Mouse (Mus musculus): Measurements from ENCODE around the gene Asphd1. TPM values are rescaled to one million over a fixed set of nuclear protein-coding genes. Genes with fewer than 3 reads are reported as not detected.
A peak's percentile ranks its signal among the peaks of the same experiment; 100 is the strongest.

Gene Asphd1
- polyA plus RNA-seq, 1 experiment: 0.36 TPM

DNA sequence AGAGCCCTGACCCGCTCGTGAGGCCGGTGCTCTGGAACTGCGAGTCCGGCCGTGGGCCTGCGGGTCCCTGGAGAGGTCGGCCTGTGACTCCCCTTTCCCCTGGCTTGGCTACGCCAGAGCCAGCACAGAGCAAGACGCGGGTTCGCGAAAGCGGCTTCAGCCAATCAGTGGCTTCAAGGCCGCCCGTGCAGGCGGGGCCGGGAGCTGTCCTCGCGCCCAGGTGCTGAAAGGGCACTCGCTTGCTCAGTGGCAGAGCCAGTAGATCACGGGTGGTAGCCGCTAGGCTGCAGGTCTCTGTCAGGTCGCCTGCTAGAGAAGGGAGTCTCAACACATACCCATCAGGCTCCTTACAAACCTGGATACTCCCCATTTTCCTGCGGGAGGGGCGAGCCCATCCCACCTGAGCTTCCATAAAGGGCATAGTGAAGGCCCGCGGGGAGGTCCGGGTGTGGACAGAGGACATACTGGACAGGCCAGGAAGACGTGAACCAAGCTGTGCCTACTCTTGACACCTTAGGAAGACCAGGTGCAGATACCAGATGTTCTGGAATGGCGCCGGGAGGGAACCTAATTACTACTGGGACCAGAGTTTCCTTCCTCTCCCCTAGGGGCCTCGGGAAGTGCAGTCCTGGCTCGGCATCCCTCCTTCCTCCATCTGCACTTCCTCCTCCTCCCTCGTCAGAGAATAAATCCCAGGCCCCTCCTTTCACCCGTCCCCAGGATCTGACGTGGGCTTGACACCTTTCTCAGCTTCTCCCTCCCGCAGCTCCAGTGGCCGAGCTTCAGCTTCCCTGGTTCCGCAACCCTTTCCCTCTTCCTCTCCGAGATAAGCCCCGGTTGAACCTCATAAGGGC lies 638 bp upstream of the Asphd1 start, which contains the start of gene Sez6l2:
Sez6l2 (plus strand) TSS at position 771 of the 854 bp plus-strand sequence.
- no peak within 1 kb of the TSS for H3K27ac ChIP-seq (ENCODE audit: insufficient read depth, low read length)
- peak within 1 kb of the TSS; percentile 13 for H3K9ac ChIP-seq (ENCODE audit: low read depth, poor library complexity, severe bottlenecking)
- H3K4me3 ChIP-seq (ENCODE audit: low read depth, low read length): peak within 1 kb of the TSS; percentile 48
- H3K4me1 ChIP-seq (ENCODE audit: control insufficient read depth, insufficient read depth, low read length): no peaks in the 10 kb centered on the region
- no peaks in the 10 kb centered on the region for H3K36me3 ChIP-seq (ENCODE audit: control insufficient read depth, insufficient read depth, low read length, poor library complexity, severe bottlenecking)
- no peaks in the 10 kb centered on the region for H3K27me3 ChIP-seq (ENCODE audit: control insufficient read depth, insufficient read depth, low read length, poor library complexity, severe bottlenecking)
- TF ChIP-seq POLR2A (IDR thresholded peaks at IDR 0.05; ENCODE audit: insufficient read depth, low read length) (no peak), EP300 (IDR thresholded peaks at IDR 0.05; ENCODE audit: insufficient read depth, low read depth, low read length) (no peak), CTCF (IDR thresholded peaks at IDR 0.05; ENCODE audit: low read depth, low read length) (no peak)
- H3K9me3 ChIP-seq (replicated peaks; ENCODE audit: control insufficient read depth, insufficient read depth, low read length, poor library complexity, severe bottlenecking): no peaks in the 10 kb centered on the region

DNA sequence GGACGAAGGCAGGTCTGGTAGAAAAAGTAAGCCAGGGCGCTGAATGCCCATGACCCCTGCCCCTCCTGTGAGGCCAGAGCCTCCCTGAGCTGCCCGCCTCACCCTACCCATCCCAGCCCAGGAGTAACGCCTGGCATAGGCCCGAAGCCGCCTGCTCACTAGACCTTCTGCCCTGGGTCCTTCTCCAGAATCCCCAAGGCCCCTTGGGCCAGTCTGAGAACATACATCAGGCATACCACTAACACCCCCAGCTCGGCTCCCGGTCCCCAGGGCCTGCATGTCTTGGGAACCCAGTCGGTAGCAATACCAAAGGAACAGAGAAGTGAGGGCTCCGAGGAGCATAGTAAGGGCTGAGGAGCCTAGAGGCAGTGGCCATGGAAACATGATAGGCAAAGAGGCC lies 756 bp downstream of the Asphd1 start:
- TF ChIP-seq EP300 (IDR thresholded peaks at IDR 0.05; ENCODE audit: insufficient read depth, low read depth, low read length): no peak
- no peak for TF ChIP-seq CTCF (IDR thresholded peaks at IDR 0.05; ENCODE audit: low read depth, low read length)
- no peak for TF ChIP-seq POLR2A (IDR thresholded peaks at IDR 0.05; ENCODE audit: insufficient read depth, low read length)
- H3K36me3 ChIP-seq (ENCODE audit: control insufficient read depth, insufficient read depth, low read length, poor library complexity, severe bottlenecking): no peaks in the 10 kb centered on the region
- H3K4me3 ChIP-seq (ENCODE audit: low read depth, low read length): no peak overlapping the region
- H3K27me3 ChIP-seq (ENCODE audit: control insufficient read depth, insufficient read depth, low read length, poor library complexity, severe bottlenecking): no peaks in the 10 kb centered on the region
- H3K9me3 ChIP-seq (replicated peaks; ENCODE audit: control insufficient read depth, insufficient read depth, low read length, poor library complexity, severe bottlenecking): no peaks in the 10 kb centered on the region
- H3K27ac ChIP-seq (ENCODE audit: insufficient read depth, low read length): no peak overlapping the region
- H3K9ac ChIP-seq (ENCODE audit: low read depth, poor library complexity, severe bottlenecking): no peak overlapping the region
- H3K4me1 ChIP-seq (ENCODE audit: control insufficient read depth, insufficient read depth, low read length): no peaks in the 10 kb centered on the region

DNA sequence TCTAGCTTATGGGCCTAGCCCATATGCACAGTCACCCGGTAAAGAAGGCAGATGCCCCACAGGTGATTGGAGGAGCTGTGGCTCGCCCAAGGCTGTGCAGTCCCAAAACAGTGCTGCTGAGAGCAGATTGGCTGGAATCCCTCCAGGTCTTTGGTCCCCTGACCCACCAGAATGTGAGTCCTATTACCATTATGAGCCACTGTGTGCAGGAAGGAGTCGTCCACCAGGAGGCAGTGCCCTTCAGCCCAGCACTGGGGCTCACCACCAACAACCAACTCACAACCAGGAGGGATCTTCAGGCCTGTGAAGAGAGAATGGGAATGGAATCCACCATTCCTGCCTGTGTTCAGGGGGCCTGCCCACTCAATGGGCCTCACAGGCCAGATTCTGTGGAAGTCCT lies 2.9 kb downstream of the Asphd1 start:
- TF ChIP-seq EP300 (IDR thresholded peaks at IDR 0.05; ENCODE audit: insufficient read depth, low read depth, low read length): no peak
- TF ChIP-seq CTCF (IDR thresholded peaks at IDR 0.05; ENCODE audit: low read depth, low read length): peak; percentile 80
- no peaks in the 10 kb centered on the region for H3K36me3 ChIP-seq (ENCODE audit: control insufficient read depth, insufficient read depth, low read length, poor library complexity, severe bottlenecking)
- H3K9ac ChIP-seq (ENCODE audit: low read depth, poor library complexity, severe bottlenecking): no peak overlapping the region
- peaks cover 2% of the 10 kb centered on the region for H3K4me1 ChIP-seq (ENCODE audit: control insufficient read depth, insufficient read depth, low read length)
- no peak overlapping the region for H3K27ac ChIP-seq (ENCODE audit: insufficient read depth, low read length)
- H3K4me3 ChIP-seq (ENCODE audit: low read depth, low read length): no peak overlapping the region
- no peaks in the 10 kb centered on the region for H3K27me3 ChIP-seq (ENCODE audit: control insufficient read depth, insufficient read depth, low read length, poor library complexity, severe bottlenecking)
- H3K9me3 ChIP-seq (replicated peaks; ENCODE audit: control insufficient read depth, insufficient read depth, low read length, poor library complexity, severe bottlenecking): no peaks in the 10 kb centered on the region

DNA sequence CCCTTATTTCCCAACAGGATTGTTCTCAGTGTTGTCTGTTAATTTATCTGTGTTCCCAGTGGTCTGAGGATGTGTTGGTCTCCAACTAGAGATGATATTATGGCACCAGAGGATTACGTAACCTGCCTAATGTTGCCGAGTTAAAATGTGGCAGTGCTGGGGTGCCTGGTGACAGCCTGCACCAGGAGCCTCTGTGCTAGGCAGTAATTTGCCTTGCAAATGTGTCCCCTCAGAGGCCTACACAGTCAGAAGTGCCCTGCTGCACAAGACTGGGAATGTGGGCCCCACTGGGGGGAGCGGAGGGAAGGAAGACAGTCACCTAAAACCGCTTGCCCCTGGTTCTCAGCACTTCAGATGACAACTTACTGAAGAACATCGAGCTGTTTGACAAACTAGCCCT lies 7.6 kb downstream of the Asphd1 start:
- Histone ChIP-seq H3K27me3 (ENCODE audit: control insufficient read depth, insufficient read depth, low read length, poor library complexity, severe bottlenecking) (no peaks in the 10 kb centered on the region), H3K9ac (ENCODE audit: low read depth, poor library complexity, severe bottlenecking) (no peak overlapping the region), H3K36me3 (ENCODE audit: control insufficient read depth, insufficient read depth, low read length, poor library complexity, severe bottlenecking) (peaks cover 7% of the 10 kb centered on the region), H3K4me3 (ENCODE audit: low read depth, low read length) (no peak overlapping the region), H3K4me1 (ENCODE audit: control insufficient read depth, insufficient read depth, low read length) (peaks cover 4% of the 10 kb centered on the region), H3K9me3 (replicated peaks; ENCODE audit: control insufficient read depth, insufficient read depth, low read length, poor library complexity, severe bottlenecking) (no peaks in the 10 kb centered on the region), H3K27ac (ENCODE audit: insufficient read depth, low read length) (no peak overlapping the region)
- TF ChIP-seq POLR2A (IDR thresholded peaks at IDR 0.05; ENCODE audit: insufficient read depth, low read length): no peak
- TF ChIP-seq EP300 (IDR thresholded peaks at IDR 0.05; ENCODE audit: insufficient read depth, low read depth, low read length): no peak
- TF ChIP-seq CTCF (IDR thresholded peaks at IDR 0.05; ENCODE audit: low read depth, low read length): no peak

DNA sequence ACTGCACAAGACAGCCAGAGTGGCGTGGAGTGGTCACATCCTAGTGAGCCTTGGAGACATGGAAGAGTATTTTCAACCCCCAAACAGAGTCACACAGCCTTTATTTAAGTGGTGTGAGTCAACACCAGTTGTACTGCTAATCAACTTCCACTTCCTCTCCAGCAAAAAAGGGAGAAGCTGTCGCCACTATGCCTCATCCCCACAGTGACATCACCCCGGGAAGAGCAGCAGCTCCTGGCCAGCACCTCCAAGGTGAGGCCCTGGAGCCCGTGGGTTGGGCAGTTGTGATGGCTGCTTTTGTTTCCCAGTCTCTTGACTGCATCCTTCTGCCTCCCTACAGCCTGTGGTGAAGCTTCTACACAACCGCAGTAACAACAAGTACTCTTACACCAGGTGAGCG lies 8.2 kb downstream of the Asphd1 start:
- Histone ChIP-seq H3K27ac (ENCODE audit: insufficient read depth, low read length) (peak overlapping the region; percentile 12; the same call in 1 of the 2 replicates), H3K4me3 (ENCODE audit: low read depth, low read length) (no peak overlapping the region), H3K4me1 (ENCODE audit: control insufficient read depth, insufficient read depth, low read length) (peaks cover 4% of the 10 kb centered on the region), H3K9ac (ENCODE audit: low read depth, poor library complexity, severe bottlenecking) (no peak overlapping the region), H3K36me3 (ENCODE audit: control insufficient read depth, insufficient read depth, low read length, poor library complexity, severe bottlenecking) (peaks cover 11% of the 10 kb centered on the region), H3K9me3 (replicated peaks; ENCODE audit: control insufficient read depth, insufficient read depth, low read length, poor library complexity, severe bottlenecking) (no peaks in the 10 kb centered on the region), H3K27me3 (ENCODE audit: control insufficient read depth, insufficient read depth, low read length, poor library complexity, severe bottlenecking) (no peaks in the 10 kb centered on the region)
- TF ChIP-seq POLR2A (IDR thresholded peaks at IDR 0.05; ENCODE audit: insufficient read depth, low read length) (no peak), CTCF (IDR thresholded peaks at IDR 0.05; ENCODE audit: low read depth, low read length) (no peak), EP300 (IDR thresholded peaks at IDR 0.05; ENCODE audit: insufficient read depth, low read depth, low read length) (no peak)

DNA sequence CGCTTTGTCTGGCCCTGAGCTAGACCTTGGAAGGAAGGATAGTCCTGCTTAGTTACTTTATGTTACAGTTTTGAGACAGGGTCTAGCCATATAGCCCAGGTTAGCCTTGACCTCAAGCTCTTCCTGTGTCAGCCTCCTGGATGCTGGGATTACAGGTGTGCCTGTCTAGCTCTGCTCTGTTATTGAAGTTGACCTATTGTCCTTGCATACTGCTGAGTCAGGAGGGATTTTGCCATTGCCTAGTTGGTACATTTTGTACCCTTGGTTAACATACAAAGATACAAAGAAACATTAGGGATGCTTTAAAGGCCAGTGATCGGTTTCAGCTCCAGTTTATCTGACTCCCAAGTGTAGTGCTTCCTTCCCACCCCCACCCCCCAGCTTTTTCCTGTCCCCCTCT lies 16.7 kb downstream of the Asphd1 start:
- Histone ChIP-seq H3K4me3 (ENCODE audit: low read depth, low read length) (no peak overlapping the region), H3K9me3 (replicated peaks; ENCODE audit: control insufficient read depth, insufficient read depth, low read length, poor library complexity, severe bottlenecking) (no peaks in the 10 kb centered on the region), H3K9ac (ENCODE audit: low read depth, poor library complexity, severe bottlenecking) (no peak overlapping the region), H3K27ac (ENCODE audit: insufficient read depth, low read length) (no peak overlapping the region), H3K36me3 (ENCODE audit: control insufficient read depth, insufficient read depth, low read length, poor library complexity, severe bottlenecking) (peaks cover 34% of the 10 kb centered on the region), H3K27me3 (ENCODE audit: control insufficient read depth, insufficient read depth, low read length, poor library complexity, severe bottlenecking) (no peaks in the 10 kb centered on the region), H3K4me1 (ENCODE audit: control insufficient read depth, insufficient read depth, low read length) (peaks cover 2% of the 10 kb centered on the region)
- TF ChIP-seq POLR2A (IDR thresholded peaks at IDR 0.05; ENCODE audit: insufficient read depth, low read length) (no peak), EP300 (IDR thresholded peaks at IDR 0.05; ENCODE audit: insufficient read depth, low read depth, low read length) (no peak), CTCF (IDR thresholded peaks at IDR 0.05; ENCODE audit: low read depth, low read length) (no peak)
